Mouse (Mus musculus) lung, adult 2 months (tissue): ENCODE data around the gene Clpb. TPM values are rescaled to one million over a fixed set of nuclear protein-coding genes. Genes with fewer than 3 reads are reported as not detected.

Experiments
- DNase-seq: peaks from one replicate; pipeline ENCODE4 v3.0.0; 2022
- H3K4me1 ChIP-seq: fragments of 200-500 bp; 2 replicates; pipeline ENCODE4 v1.6.1; 2011; ENCODE audit warnings: low read length; ENCODE audit not compliant: control insufficient read depth, insufficient read depth
- H3K4me3 ChIP-seq: fragments of 200-500 bp; replicated peaks from 2 replicates; pipeline ENCODE3; 2011; ENCODE audit warnings: low read depth, mild to moderate bottlenecking, control low read depth, low read length; ENCODE audit errors: extremely low read depth
- CTCF ChIP-seq: fragments of 200-500 bp; IDR thresholded peaks from 2 replicates; pipeline ENCODE4 v1.5.1; 2011; ENCODE audit warnings: mild to moderate bottlenecking, low read length, control low read depth; ENCODE audit not compliant: insufficient read depth
- POLR2A ChIP-seq: fragments of 200-500 bp; IDR thresholded peaks from 2 replicates; pipeline ENCODE4 v1.6.1; 2011; ENCODE audit warnings: low read depth, mild to moderate bottlenecking, control low read depth, low read length, borderline replicate concordance; ENCODE audit errors: extremely low read depth
- whole genome bisulfite sequencing: fragments of 180-500 bp; shearing (Covaris S2); methylation state at CpG from one replicate; pipeline ENCODE4 v1.1.7; 2018; 5-methylcytosine and 5-hydroxymethylcytosine counted together
- polyA plus RNA-seq: library from polyadenylated mRNA; depleted of rRNA; stranded (reverse); fragments of >200 nt; gene quantifications from 2 replicates; pipeline ENCODE4 v1.2.3, GENCODE M21; 2012

Gene Clpb
- polyA plus RNA-seq, 1 experiment: 15.5 TPM

DNA sequence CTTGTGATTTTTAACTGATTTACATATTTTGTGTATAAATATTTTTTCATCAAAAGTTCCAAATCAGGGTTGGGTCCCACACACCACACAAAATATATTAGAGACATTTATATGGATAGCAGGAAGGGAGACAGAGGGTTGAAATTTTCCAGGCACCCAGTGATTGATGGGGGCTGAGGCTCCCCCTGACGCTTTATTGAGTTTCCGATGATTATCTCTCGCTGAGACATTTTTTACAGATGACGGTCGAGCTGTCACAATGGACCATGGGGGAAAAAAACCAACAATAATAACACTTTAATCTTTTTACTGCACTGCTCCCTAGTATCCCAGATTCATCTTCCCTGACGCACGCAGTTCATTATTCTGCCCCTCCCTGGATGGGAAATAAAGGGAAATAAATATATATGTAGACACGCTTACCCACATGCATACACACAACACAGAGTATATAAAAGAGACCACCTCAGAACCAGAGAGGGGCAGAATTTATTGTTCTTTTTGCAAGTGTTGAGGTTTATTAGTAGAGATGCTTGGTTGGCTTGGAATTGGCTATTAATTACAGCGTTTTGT is 50.5 kb downstream of the Clpb start:
- WGBS: 84% methylated on average over 9 of the region's 9 CpGs
- DNase-seq: no peak
- TF ChIP-seq POLR2A: no peak
- TF ChIP-seq CTCF: no peak
- Histone ChIP-seq H3K4me3 (no peak overlapping the region), H3K4me1 (no peaks in the 10 kb centered on the region)

GRCm38 (mm10) chr7:101715041-101715551 is 51.7 kb downstream of the Clpb start:
- TF ChIP-seq CTCF (no peak), POLR2A (no peak)
- WGBS: 76% methylated on average over 5 of the region's 5 CpGs
- Histone ChIP-seq H3K4me3 (no peak overlapping the region), H3K4me1 (no peaks in the 10 kb centered on the region)
- no peak for DNase-seq

DNA sequence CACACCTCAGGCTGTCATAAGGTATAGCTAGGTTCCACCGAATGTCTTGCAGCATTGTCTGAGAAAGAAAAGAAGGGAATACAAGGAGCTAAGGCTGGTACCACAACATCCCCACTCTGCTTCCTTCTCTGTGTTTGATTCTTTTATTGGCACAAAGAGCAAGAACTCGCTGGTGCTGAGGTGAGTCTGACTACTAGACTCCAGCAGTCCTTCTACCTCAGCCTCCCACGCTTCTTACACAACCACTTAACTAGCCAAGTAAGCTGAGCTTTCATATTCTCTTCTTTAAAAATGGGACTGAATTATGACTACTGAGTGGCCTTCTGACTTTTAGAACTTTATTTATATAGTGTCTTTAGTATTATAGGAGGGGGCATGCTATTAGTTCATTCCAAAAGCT is 56.9 kb downstream of the Clpb start:
- 79% methylated on average over 3 of the region's 3 CpGs for WGBS
- no peak for TF ChIP-seq CTCF
- no peak for TF ChIP-seq POLR2A
- Histone ChIP-seq H3K4me3 (no peak overlapping the region), H3K4me1 (no peaks in the 10 kb centered on the region)
- DNase-seq: no peak

DNA sequence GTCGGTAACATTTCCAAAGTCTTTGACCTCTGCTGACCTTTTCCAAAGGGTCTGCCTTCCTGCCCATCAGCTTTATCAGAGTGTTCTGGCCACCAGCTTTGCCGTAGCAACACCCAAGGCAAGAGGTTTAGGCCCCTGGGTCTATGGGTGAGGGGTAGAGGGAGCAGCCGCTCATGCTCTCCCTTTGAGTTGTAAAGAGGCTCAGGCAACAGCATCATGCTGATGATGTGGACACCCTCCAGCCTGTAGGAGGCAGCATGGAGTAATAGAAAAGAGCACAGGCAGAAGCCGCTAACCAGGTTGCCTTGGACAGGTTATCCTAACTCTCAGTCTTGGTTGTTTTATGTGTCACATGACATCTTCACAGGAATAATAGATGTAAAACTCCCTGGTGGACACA is 61.6 kb downstream of the Clpb start:
- Histone ChIP-seq H3K4me3 (no peak overlapping the region), H3K4me1 (no peaks in the 10 kb centered on the region)
- no peak for DNase-seq
- TF ChIP-seq CTCF (peak; percentile 51), POLR2A (no peak)
- WGBS: 83% methylated on average over 4 of the region's 4 CpGs

- TF ChIP-seq POLR2A: no peak
- TF ChIP-seq CTCF: no peak
- Histone ChIP-seq H3K4me1 (no peaks in the 10 kb centered on the region), H3K4me3 (no peak overlapping the region)
- 63% methylated on average over 2 of the region's 2 CpGs for WGBS
- DNase-seq: no peak
Measured at GRCm38 (mm10) chr7:101726980-101727379, 63.5 kb downstream of the Clpb start.

- H3K4me1 ChIP-seq: no peaks in the 10 kb centered on the region
- no peak for TF ChIP-seq CTCF
- H3K4me3 ChIP-seq: no peak overlapping the region
- no peak for DNase-seq
- 89% methylated on average over 1 of the region's 1 CpGs for WGBS
Measured at GRCm38 (mm10) chr7:101732096-101732495, 68.7 kb downstream of the Clpb start.

- no peak for DNase-seq
- WGBS: 93% methylated on average over 2 of the region's 2 CpGs
- H3K4me1 ChIP-seq: no peaks in the 10 kb centered on the region
- no peak for TF ChIP-seq POLR2A
- no peak for TF ChIP-seq CTCF
- H3K4me3 ChIP-seq: no peak overlapping the region
Measured at GRCm38 (mm10) chr7:101733042-101733441, 69.6 kb downstream of the Clpb start.

DNA sequence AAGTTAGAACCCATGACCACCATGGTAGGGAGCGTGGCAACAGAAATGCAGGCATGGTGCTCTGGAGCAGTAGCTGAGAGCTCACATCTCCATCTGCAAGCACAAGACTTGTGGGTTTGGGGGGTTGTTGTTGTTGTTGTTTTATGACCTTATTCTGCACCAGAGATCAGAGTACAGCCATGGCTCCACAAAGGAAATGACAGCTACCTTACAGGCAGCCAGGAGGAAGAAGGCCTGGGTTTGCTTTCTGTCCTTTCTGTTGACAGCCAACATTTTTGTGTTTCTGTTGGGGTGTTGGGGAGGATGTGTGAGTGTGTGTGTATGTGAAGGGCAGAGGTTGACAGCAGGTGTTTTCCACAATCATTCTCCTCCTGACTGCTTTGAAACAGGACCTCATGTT is 71.9 kb downstream of the Clpb start:
- no peak overlapping the region for H3K4me3 ChIP-seq
- WGBS: 97% methylated on average over 1 of the region's 1 CpGs
- H3K4me1 ChIP-seq: no peaks in the 10 kb centered on the region
- DNase-seq: no peak
- TF ChIP-seq CTCF (no peak), POLR2A (no peak)

GRCm38 (mm10) chr7:101737735-101738134 is 74.3 kb downstream of the Clpb start:
- no peaks in the 10 kb centered on the region for H3K4me1 ChIP-seq
- TF ChIP-seq CTCF: no peak
- TF ChIP-seq POLR2A: no peak
- no peak overlapping the region for H3K4me3 ChIP-seq
- WGBS: 66% methylated on average over 3 of the region's 3 CpGs
- DNase-seq: no peak

DNA sequence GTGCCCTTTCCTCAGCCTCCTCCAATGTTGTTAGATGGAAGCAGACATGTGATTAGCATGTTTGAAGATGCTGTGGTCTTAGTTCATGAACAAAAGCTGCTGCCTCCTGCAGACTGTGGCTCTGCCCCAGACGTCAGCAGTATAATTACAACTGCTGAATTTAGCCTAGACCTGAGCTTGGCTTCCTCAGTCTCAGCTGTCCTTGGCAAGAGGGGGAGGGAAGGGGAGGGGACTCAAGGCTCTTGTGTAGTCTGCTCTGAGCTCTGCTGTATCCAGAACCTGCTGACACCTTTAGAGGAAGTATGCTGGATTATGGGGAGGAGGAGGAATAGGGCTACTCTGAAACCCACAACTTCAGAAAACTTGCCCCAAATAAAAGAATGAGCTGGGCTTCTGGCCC is 76.2 kb downstream of the Clpb start:
- no peaks in the 10 kb centered on the region for H3K4me1 ChIP-seq
- H3K4me3 ChIP-seq: no peak overlapping the region
- WGBS: 27% methylated on average over 1 of the region's 1 CpGs
- no peak for DNase-seq
- TF ChIP-seq CTCF: no peak
- no peak for TF ChIP-seq POLR2A
